Mouse (Mus musculus): Measurements from ENCODE around the gene Xpot. TPM values are rescaled to one million over a fixed set of nuclear protein-coding genes. Genes with fewer than 3 reads are reported as not detected.

The Xpot gene
- polyA plus RNA-seq, 1 experiment from 2014 or later = 31.7 TPM

- peak overlapping the region; percentile 66; the same call in 1 of the 2 replicates for H3K27ac ChIP-seq
- H3K4me1 ChIP-seq (replicated peaks; ENCODE audit: control insufficient read depth, insufficient read depth, low read length) = peaks cover 10% of the 10 kb centered on the region
- H3K9me3 ChIP-seq (ENCODE audit: control insufficient read depth, low read length) = no peaks in the 10 kb centered on the region
- DNase-seq (ENCODE audit: low spot score) = no peak
- H3K4me3 ChIP-seq (replicated peaks; ENCODE audit: low read length) = no peak overlapping the region
- peaks cover 40% of the 10 kb centered on the region for H3K36me3 ChIP-seq (replicated peaks; ENCODE audit: control insufficient read depth, insufficient read depth)
- no peak overlapping the region for H3K9ac ChIP-seq
- 57% methylated on average over 6 of the region's 6 CpGs for WGBS
- H3K4me2 ChIP-seq (replicated peaks) = peak overlapping the region; percentile 49
- no peaks in the 10 kb centered on the region for H3K27me3 ChIP-seq (ENCODE audit: control insufficient read depth, insufficient read depth, low read length)
- ATAC-seq (ENCODE audit: low FRiP score) = no peak
Observed at GRCm38 (mm10) chr10:121569796-121570195, 56.3 kb downstream of the Xpot start.

DNA sequence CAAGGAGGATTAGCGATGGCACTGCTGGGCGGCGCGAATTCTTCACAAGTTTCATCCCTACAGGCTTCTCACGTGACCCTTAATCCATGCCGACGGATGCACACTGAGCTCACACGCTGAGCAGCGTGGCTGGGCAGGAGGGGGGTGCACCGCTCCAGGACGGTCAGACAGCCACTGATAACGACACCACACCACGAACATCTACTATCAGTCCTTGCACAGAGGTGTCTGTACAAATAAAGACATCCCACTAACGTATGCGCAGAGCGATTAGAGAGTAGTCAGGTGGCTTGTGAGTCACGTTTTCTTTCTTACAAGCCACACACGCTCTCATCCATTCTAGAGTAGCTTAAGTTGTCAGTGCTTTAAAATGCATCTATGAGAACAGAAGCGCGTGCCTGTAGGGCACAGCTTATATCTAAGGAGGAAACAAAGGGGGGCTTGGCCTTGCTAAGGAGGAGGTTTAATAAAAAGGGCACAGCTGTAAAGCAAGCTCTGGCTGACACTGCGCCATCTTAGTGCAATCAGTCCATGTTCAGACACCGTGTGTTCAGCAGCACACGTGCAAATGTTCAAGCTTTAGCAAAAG, 57.0 kb downstream of the Xpot start:
- 15% methylated on average over 23 of the region's 23 CpGs for WGBS
- peaks cover 10% of the 10 kb centered on the region for H3K4me1 ChIP-seq (replicated peaks; ENCODE audit: control insufficient read depth, insufficient read depth, low read length)
- H3K36me3 ChIP-seq (replicated peaks; ENCODE audit: control insufficient read depth, insufficient read depth) = peaks cover 44% of the 10 kb centered on the region
- H3K9me3 ChIP-seq (ENCODE audit: control insufficient read depth, low read length) = no peaks in the 10 kb centered on the region
- peak overlapping the region; percentile 66 for H3K27ac ChIP-seq
- DNase-seq (ENCODE audit: low spot score) (peak; percentile 53), ATAC-seq (ENCODE audit: low FRiP score) (peak; percentile 83)
- peak overlapping the region; percentile 41 for H3K9ac ChIP-seq
- peak overlapping the region; percentile 49 for H3K4me2 ChIP-seq (replicated peaks)
- H3K27me3 ChIP-seq (ENCODE audit: control insufficient read depth, insufficient read depth, low read length) = no peaks in the 10 kb centered on the region
- peak overlapping the region; percentile 18 for H3K4me3 ChIP-seq (replicated peaks; ENCODE audit: low read length)

DNA sequence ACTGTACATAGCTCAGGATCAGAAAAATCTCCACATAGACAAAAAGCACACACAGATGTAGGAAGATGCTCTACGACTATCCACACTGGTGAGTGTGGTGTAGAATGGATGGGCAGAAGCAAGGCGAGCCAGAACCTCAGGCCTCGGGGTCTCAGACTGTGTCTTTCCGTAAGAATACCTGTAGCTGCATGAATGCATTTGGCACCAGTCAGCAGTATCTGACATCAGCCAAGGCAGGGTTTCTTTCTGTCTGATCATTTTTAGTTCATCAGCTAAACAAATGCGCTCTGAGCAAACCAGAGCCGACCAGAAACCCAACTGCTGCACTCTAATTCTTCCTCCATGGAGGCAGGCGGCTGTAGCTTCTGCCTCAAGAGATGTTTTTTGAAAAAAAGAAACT, 57.6 kb downstream of the Xpot start:
- Histone ChIP-seq H3K4me2 (replicated peaks) (peak overlapping the region; percentile 49), H3K4me3 (replicated peaks; ENCODE audit: low read length) (0 out of 2 replicates have a peak overlapping the region, but pooled peaks have one; percentile 18), H3K27ac (peak overlapping the region; percentile 66; the same call in 1 of the 2 replicates), H3K4me1 (replicated peaks; ENCODE audit: control insufficient read depth, insufficient read depth, low read length) (peaks cover 10% of the 10 kb centered on the region), H3K36me3 (replicated peaks; ENCODE audit: control insufficient read depth, insufficient read depth) (peaks cover 50% of the 10 kb centered on the region), H3K27me3 (ENCODE audit: control insufficient read depth, insufficient read depth, low read length) (no peaks in the 10 kb centered on the region), H3K9ac (peak overlapping the region; percentile 41; the same call in 1 of the 2 replicates), H3K9me3 (ENCODE audit: control insufficient read depth, low read length) (no peaks in the 10 kb centered on the region)
- ATAC-seq (ENCODE audit: low FRiP score) = no peak
- 71% methylated on average over 7 of the region's 7 CpGs for WGBS
- no peak for DNase-seq (ENCODE audit: low spot score)

- Histone ChIP-seq H3K4me1 (replicated peaks; ENCODE audit: control insufficient read depth, insufficient read depth, low read length) (peaks cover 10% of the 10 kb centered on the region), H3K4me2 (replicated peaks) (no peak overlapping the region), H3K27me3 (ENCODE audit: control insufficient read depth, insufficient read depth, low read length) (no peaks in the 10 kb centered on the region), H3K9ac (no peak overlapping the region), H3K36me3 (replicated peaks; ENCODE audit: control insufficient read depth, insufficient read depth) (peaks cover 55% of the 10 kb centered on the region), H3K27ac (no peak overlapping the region), H3K4me3 (replicated peaks; ENCODE audit: low read length) (no peak overlapping the region), H3K9me3 (ENCODE audit: control insufficient read depth, low read length) (no peaks in the 10 kb centered on the region)
- ATAC-seq (ENCODE audit: low FRiP score) (no peak), DNase-seq (ENCODE audit: low spot score) (no peak)
- WGBS = over 99% methylated on average over 10 of the region's 10 CpGs
Observed at GRCm38 (mm10) chr10:121568026-121568425, 58.1 kb downstream of the Xpot start.

DNA sequence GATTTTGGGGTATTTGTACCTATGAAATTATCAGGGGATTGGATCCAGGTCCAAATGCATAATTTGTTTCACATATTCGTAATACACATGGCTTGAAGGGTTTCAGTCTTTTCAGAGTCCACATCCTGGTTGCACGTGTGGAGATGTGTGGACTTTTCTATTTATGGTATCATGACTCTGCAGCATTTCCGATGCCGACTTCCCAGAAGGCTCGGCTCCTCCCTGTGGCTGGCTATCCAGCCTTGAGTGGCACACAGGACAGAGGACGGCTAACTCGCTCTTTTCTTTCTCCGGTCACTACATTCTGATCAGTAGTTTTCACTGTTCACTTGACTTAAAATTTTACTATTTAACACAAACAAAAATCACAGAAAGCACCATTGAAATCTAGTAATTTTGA, 61.7 kb downstream of the Xpot start:
- H3K36me3 ChIP-seq (replicated peaks; ENCODE audit: control insufficient read depth, insufficient read depth) = peaks cover 50% of the 10 kb centered on the region
- H3K4me2 ChIP-seq (replicated peaks) = no peak overlapping the region
- WGBS = 91% methylated on average over 8 of the region's 8 CpGs
- H3K27me3 ChIP-seq (ENCODE audit: control insufficient read depth, insufficient read depth, low read length) = no peaks in the 10 kb centered on the region
- H3K9ac ChIP-seq = no peak overlapping the region
- peaks cover 10% of the 10 kb centered on the region for H3K4me1 ChIP-seq (replicated peaks; ENCODE audit: control insufficient read depth, insufficient read depth, low read length)
- no peaks in the 10 kb centered on the region for H3K9me3 ChIP-seq (ENCODE audit: control insufficient read depth, low read length)
- H3K4me3 ChIP-seq (replicated peaks; ENCODE audit: low read length) = no peak overlapping the region
- ATAC-seq (ENCODE audit: low FRiP score) = no peak
- no peak overlapping the region for H3K27ac ChIP-seq
- DNase-seq (ENCODE audit: low spot score) = no peak

DNA sequence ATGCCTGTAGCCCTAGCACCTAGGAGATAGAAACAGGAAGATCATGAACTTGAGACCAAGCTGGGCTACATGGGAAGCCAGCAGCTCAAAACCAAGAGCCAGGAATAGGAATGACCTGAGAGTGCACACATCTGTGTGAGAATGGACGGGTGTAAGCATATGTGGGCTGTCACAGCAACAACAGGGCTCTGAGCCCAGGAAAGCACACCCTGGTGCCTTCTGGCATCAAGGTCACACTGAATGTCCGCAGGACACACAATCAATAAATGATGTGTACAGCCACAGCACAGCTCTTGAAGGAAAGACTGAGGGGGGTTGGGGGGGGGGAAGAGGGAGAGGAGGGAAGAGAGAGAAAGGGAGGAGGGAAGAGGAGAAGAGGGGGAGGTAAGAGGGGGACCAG, 67.9 kb downstream of the Xpot start:
- no peak overlapping the region for H3K4me2 ChIP-seq (replicated peaks)
- 75% methylated on average over 2 of the region's 2 CpGs for WGBS
- H3K4me3 ChIP-seq (replicated peaks; ENCODE audit: low read length) = no peak overlapping the region
- no peaks in the 10 kb centered on the region for H3K27me3 ChIP-seq (ENCODE audit: control insufficient read depth, insufficient read depth, low read length)
- ATAC-seq (ENCODE audit: low FRiP score) = no peak
- H3K27ac ChIP-seq = no peak overlapping the region
- no peaks in the 10 kb centered on the region for H3K9me3 ChIP-seq (ENCODE audit: control insufficient read depth, low read length)
- H3K9ac ChIP-seq = no peak overlapping the region
- no peaks in the 10 kb centered on the region for H3K4me1 ChIP-seq (replicated peaks; ENCODE audit: control insufficient read depth, insufficient read depth, low read length)
- DNase-seq (ENCODE audit: low spot score) = no peak
- H3K36me3 ChIP-seq (replicated peaks; ENCODE audit: control insufficient read depth, insufficient read depth) = peaks cover 80% of the 10 kb centered on the region

DNA sequence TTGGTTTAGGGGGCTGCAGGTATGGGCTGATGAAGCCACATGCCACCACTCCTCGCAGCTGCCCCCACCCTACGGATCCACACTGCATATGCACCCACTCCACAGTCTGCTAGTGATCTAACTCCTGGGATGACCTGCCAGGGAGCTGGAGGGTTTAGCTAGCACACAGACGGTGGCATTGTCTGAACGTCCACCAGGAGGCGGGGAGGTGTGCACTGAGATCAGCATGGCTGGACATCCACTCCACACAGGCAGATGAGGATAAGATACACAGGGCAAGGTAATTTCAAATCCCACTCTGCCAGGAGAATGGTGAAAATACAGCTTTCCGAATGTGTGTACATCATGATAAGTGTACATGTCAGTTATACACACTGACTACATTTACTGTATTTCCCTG, 69.9 kb downstream of the Xpot start:
- Histone ChIP-seq H3K27me3 (ENCODE audit: control insufficient read depth, insufficient read depth, low read length) (no peaks in the 10 kb centered on the region), H3K27ac (no peak overlapping the region), H3K4me1 (replicated peaks; ENCODE audit: control insufficient read depth, insufficient read depth, low read length) (no peaks in the 10 kb centered on the region), H3K9ac (no peak overlapping the region), H3K4me3 (replicated peaks; ENCODE audit: low read length) (no peak overlapping the region), H3K9me3 (ENCODE audit: control insufficient read depth, low read length) (no peaks in the 10 kb centered on the region), H3K4me2 (replicated peaks) (no peak overlapping the region), H3K36me3 (replicated peaks; ENCODE audit: control insufficient read depth, insufficient read depth) (peaks cover 88% of the 10 kb centered on the region)
- 85% methylated on average over 6 of the region's 6 CpGs for WGBS
- ATAC-seq (ENCODE audit: low FRiP score) (no peak), DNase-seq (ENCODE audit: low spot score) (no peak)

DNA sequence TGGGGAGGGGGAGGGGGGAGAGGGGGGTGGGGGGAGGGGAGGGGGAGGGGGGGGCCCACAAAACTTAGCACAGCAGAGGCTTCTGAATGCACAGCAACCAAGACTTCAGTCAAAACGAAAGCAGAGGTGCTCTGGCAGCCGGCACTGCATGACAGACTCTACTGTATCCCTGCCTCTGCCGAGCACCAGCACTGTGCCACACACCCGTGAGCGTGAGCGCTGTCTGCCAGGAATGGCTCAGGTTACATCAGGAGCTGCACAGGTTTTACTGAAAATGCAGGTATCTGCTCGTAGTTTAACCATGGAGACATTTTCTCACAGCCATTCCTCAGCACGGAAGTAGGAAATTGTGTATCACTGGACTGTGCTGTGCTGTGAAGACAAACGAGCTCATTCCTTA, 75.8 kb downstream of the Xpot start:
- Histone ChIP-seq H3K9ac (no peak overlapping the region), H3K4me1 (replicated peaks; ENCODE audit: control insufficient read depth, insufficient read depth, low read length) (no peaks in the 10 kb centered on the region), H3K4me2 (replicated peaks) (no peak overlapping the region), H3K36me3 (replicated peaks; ENCODE audit: control insufficient read depth, insufficient read depth) (peaks cover 92% of the 10 kb centered on the region), H3K4me3 (replicated peaks; ENCODE audit: low read length) (no peak overlapping the region), H3K27me3 (ENCODE audit: control insufficient read depth, insufficient read depth, low read length) (no peaks in the 10 kb centered on the region), H3K27ac (no peak overlapping the region), H3K9me3 (ENCODE audit: control insufficient read depth, low read length) (no peaks in the 10 kb centered on the region)
- DNase-seq (ENCODE audit: low spot score) = no peak
- 91% methylated on average over 9 of the region's 9 CpGs for WGBS
- no peak for ATAC-seq (ENCODE audit: low FRiP score)

- Histone ChIP-seq H3K27ac (no peak overlapping the region), H3K4me1 (replicated peaks; ENCODE audit: control insufficient read depth, insufficient read depth, low read length) (no peaks in the 10 kb centered on the region), H3K9ac (no peak overlapping the region), H3K4me2 (replicated peaks) (no peak overlapping the region), H3K27me3 (ENCODE audit: control insufficient read depth, insufficient read depth, low read length) (no peaks in the 10 kb centered on the region), H3K9me3 (ENCODE audit: control insufficient read depth, low read length) (no peaks in the 10 kb centered on the region), H3K4me3 (replicated peaks; ENCODE audit: low read length) (no peak overlapping the region), H3K36me3 (replicated peaks; ENCODE audit: control insufficient read depth, insufficient read depth) (peaks cover 90% of the 10 kb centered on the region)
- ATAC-seq (ENCODE audit: low FRiP score) = no peak
- WGBS = 89% methylated on average over 5 of the region's 5 CpGs
- no peak for DNase-seq (ENCODE audit: low spot score)
Observed at GRCm38 (mm10) chr10:121549670-121550069, 76.5 kb downstream of the Xpot start.

DNA sequence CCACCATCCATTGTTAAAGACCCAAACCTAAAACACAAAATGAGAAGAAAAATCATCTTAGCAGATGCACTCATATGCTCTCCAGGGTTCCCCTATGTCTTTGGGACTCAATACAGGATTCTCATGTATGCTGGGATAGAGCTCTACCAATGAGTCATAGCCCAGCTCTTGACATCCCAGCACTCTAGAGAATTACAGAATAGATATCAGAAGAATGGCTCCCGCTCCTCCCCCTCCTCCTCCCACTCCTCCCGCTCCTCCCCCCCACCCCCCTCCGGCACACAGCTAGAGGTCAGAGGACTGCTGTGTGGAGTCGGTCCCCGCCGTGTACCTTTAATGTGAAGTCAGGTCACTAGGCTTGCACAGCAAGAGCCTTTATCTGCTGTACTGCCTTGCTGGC, 79.0 kb downstream of the Xpot start:
- no peak for DNase-seq (ENCODE audit: low spot score)
- 60% methylated on average over 6 of the region's 6 CpGs for WGBS

More for the DNA sequence above, 79.0 kb downstream of the Xpot start:
- Histone ChIP-seq H3K9me3 (ENCODE audit: control insufficient read depth, low read length) (no peaks in the 10 kb centered on the region), H3K4me3 (replicated peaks; ENCODE audit: low read length) (no peak overlapping the region), H3K27ac (no peak overlapping the region), H3K4me1 (replicated peaks; ENCODE audit: control insufficient read depth, insufficient read depth, low read length) (no peaks in the 10 kb centered on the region), H3K4me2 (replicated peaks) (no peak overlapping the region), H3K27me3 (ENCODE audit: control insufficient read depth, insufficient read depth, low read length) (no peaks in the 10 kb centered on the region), H3K36me3 (replicated peaks; ENCODE audit: control insufficient read depth, insufficient read depth) (peaks cover 66% of the 10 kb centered on the region), H3K9ac (no peak overlapping the region)
- ATAC-seq (ENCODE audit: low FRiP score) = no peak

Data from hindbrain, embryonic 14.5 days (tissue).